Mouse (Mus musculus) midbrain, embryonic 14.5 days (tissue): ENCODE results near the gene 2010111I01Rik. TPM values are rescaled to one million over a fixed set of nuclear protein-coding genes. Genes with fewer than 3 reads are reported as not detected.

Experiments
- ATAC-seq: fragments of 200-750 bp; cut with Nextera tagmentation; 2 replicates; pipeline ENCODE4 v1.8.0; 2017; ENCODE audit warnings: moderate number of reproducible peaks, moderate library complexity; ENCODE audit not compliant: low FRiP score, low TSS enrichment
- DNase-seq: peaks from one replicate; pipeline ENCODE4 v3.0.0-alpha.2; 2015
- H3K27ac ChIP-seq: fragments of 300-500 bp; sonication (generic); replicated peaks from 2 replicates; pipeline ENCODE4 v1.5.1; 2014; ENCODE audit warnings: mild to moderate bottlenecking, low read depth, low read length, moderate library complexity
- H3K27me3 ChIP-seq: fragments of 300-500 bp; sonication (generic); 2 replicates; pipeline ENCODE4 v1.6.1; 2014; ENCODE audit warnings: low read length, control low read depth, mixed read lengths; ENCODE audit not compliant: control insufficient read depth, insufficient read depth
- H3K36me3 ChIP-seq: fragments of 300-500 bp; sonication (generic); 2 replicates; pipeline ENCODE4 v1.6.1; 2014; ENCODE audit warnings: low read length, control low read depth; ENCODE audit not compliant: control insufficient read depth, insufficient read depth
- H3K4me1 ChIP-seq: fragments of 300-500 bp; sonication (generic); 2 replicates; pipeline ENCODE4 v1.6.1; 2014; ENCODE audit warnings: mild to moderate bottlenecking, antibody characterized with exemption, low read length, control low read depth; ENCODE audit not compliant: control insufficient read depth, insufficient read depth
- H3K4me2 ChIP-seq: fragments of 300-500 bp; sonication (generic); 2 replicates; pipeline ENCODE4 v1.6.1; 2014; ENCODE audit warnings: mild to moderate bottlenecking, low read length, moderate library complexity
- H3K4me3 ChIP-seq: fragments of 300-500 bp; sonication (generic); replicated peaks from 2 replicates; pipeline ENCODE4 v1.5.1; 2014; ENCODE audit warnings: low read depth, low read length
- H3K9ac ChIP-seq: fragments of 300-500 bp; sonication (generic); replicated peaks from 2 replicates; pipeline ENCODE4 v1.6.1; 2014; ENCODE audit warnings: mild to moderate bottlenecking, low read length, moderate library complexity
- H3K9me3 ChIP-seq: fragments of 300-500 bp; sonication (generic); 2 replicates; pipeline ENCODE4 v1.6.1; 2016; ENCODE audit warnings: low read length, control low read depth, mixed read lengths; ENCODE audit not compliant: control insufficient read depth
- WGBS: fragments of 180-500 bp; shearing (Covaris S2); extraction: QIAGEN DNeasy Blood & Tissue Kit; methylation state at CpG from one replicate; pipeline ENCODE4 v1.1.7; 2014; 5-methylcytosine and 5-hydroxymethylcytosine counted together
- polyA plus RNA-seq: library from polyadenylated mRNA; unstranded; fragments of >200 nt; fragmentation: Nextera tagmentation; extraction: Ambion mirVana; gene quantifications from 2 replicates; pipeline ENCODE4 v1.2.1, GENCODE M21; 2014

The 2010111I01Rik gene
- polyA plus RNA-seq, 1 experiment from 2014 or later: 32.0 TPM

GRCm38 (mm10) chr13:63286483-63287102 is 321.9 kb downstream of the 2010111I01Rik start:
- Histone ChIP-seq H3K9me3 (no peaks in the 10 kb centered on the region), H3K36me3 (peaks cover 23% of the 10 kb centered on the region), H3K9ac (no peak overlapping the region), H3K27me3 (no peaks in the 10 kb centered on the region), H3K4me3 (no peak overlapping the region), H3K4me2 (no peak overlapping the region), H3K27ac (no peak overlapping the region), H3K4me1 (no peaks in the 10 kb centered on the region)
- ATAC-seq: no peak
- no peak for DNase-seq
- 85% methylated on average over 11 of the region's 11 CpGs for WGBS

GRCm38 (mm10) chr13:63289152-63289551 is 324.5 kb downstream of the 2010111I01Rik start:
- 64% methylated on average over 4 of the region's 4 CpGs for WGBS
- no peak for DNase-seq
- Histone ChIP-seq H3K27me3 (0 out of 2 replicates have a peak, but pooled peaks cover 2% of the 10 kb centered on the region), H3K4me1 (peaks cover 1% of the 10 kb centered on the region; the same call in 1 of the 2 replicates), H3K27ac (no peak overlapping the region), H3K36me3 (0 out of 2 replicates have a peak, but pooled peaks cover 10% of the 10 kb centered on the region), H3K9me3 (no peaks in the 10 kb centered on the region), H3K4me3 (no peak overlapping the region), H3K9ac (no peak overlapping the region), H3K4me2 (no peak overlapping the region)
- no peak for ATAC-seq

- no peak for ATAC-seq
- Histone ChIP-seq H3K4me1 (peaks cover 6% of the 10 kb centered on the region; the same call in 1 of the 2 replicates), H3K9ac (no peak overlapping the region), H3K27ac (no peak overlapping the region), H3K36me3 (0 out of 2 replicates have a peak, but pooled peaks cover 10% of the 10 kb centered on the region), H3K27me3 (0 out of 2 replicates have a peak, but pooled peaks cover 2% of the 10 kb centered on the region), H3K9me3 (no peaks in the 10 kb centered on the region), H3K4me3 (no peak overlapping the region), H3K4me2 (no peak overlapping the region)
- 59% methylated on average over 5 of the region's 5 CpGs for WGBS
- peak; percentile 34 for DNase-seq
Measured at GRCm38 (mm10) chr13:63289687-63290086, 325.0 kb downstream of the 2010111I01Rik start.

DNA sequence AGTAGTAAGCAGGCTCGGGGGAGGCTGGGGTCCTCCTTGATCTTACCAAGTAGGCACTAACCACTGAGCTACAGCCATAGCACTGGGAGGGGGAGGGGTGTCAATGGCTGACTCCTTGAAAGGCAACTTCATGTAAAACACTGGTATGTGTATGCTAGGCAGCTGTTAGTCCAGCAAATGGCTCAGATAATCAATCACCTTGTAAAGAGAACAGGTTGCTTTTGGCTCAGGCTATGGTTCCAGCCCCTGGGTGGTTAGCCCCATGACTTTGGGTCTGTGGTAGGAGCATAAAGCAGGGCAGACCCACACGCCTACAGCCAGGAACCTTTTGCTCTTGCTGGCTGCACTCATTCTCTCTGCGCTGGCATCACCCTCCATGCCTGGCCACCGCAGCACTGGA is 325.4 kb downstream of the 2010111I01Rik start:
- Histone ChIP-seq H3K9me3 (no peaks in the 10 kb centered on the region), H3K27ac (no peak overlapping the region), H3K36me3 (0 out of 2 replicates have a peak, but pooled peaks cover 7% of the 10 kb centered on the region), H3K4me3 (no peak overlapping the region), H3K4me1 (peaks cover 11% of the 10 kb centered on the region; the same call in 1 of the 2 replicates), H3K9ac (no peak overlapping the region), H3K4me2 (no peak overlapping the region), H3K27me3 (0 out of 2 replicates have a peak, but pooled peaks cover 2% of the 10 kb centered on the region)
- DNase-seq: no peak
- ATAC-seq: no peak
- WGBS: 95% methylated on average over 4 of the region's 4 CpGs

DNA sequence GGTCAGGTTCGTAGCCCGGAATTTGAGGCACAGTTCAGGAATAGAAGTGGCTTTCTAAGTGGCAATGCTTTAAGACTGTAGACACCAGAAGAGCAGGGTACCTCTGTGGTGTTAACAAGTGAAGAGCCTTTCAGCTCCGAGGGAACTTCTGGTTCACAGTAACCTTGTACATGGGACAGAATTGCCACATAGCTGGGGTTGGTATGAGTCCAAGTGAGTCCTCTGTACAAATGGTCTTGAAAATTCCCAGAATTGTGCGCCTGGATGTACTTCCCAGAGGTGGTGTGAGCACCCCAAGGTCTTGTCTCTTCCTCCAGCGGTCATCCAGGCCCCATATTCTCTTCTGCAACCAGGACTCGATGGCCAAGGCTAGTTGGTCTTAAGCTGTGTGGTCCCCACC is 326.3 kb downstream of the 2010111I01Rik start:
- H3K4me3 ChIP-seq: no peak overlapping the region
- DNase-seq (no peak), ATAC-seq (no peak)
- H3K9me3 ChIP-seq: no peaks in the 10 kb centered on the region
- no peak overlapping the region for H3K27ac ChIP-seq
- 0 out of 2 replicates have a peak, but pooled peaks cover 5% of the 10 kb centered on the region for H3K36me3 ChIP-seq
- peaks cover 13% of the 10 kb centered on the region; the same call in 1 of the 2 replicates for H3K4me1 ChIP-seq
- 0 out of 2 replicates have a peak, but pooled peaks cover 2% of the 10 kb centered on the region for H3K27me3 ChIP-seq
- H3K4me2 ChIP-seq: no peak overlapping the region
- 95% methylated on average over 6 of the region's 6 CpGs for WGBS
- no peak overlapping the region for H3K9ac ChIP-seq

DNA sequence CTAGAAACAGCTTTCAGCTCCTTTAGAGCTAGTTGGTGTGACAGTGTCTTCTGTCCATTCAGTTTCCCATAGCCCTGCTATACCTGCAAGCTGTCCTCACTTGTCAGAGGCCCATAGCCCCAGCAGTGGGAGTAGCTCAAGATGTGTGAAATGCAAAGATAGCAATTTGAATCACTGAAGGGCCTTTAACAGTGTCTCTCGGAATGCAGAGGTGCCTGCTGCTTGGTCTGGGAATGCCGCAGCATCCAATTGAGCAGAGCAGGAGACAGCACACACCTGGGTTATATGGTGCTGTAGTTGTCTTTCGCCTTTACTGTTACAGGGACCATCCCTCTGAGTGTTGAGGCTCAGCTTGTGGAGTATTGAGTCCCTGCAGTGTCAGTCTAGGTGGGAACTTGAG is 329.0 kb downstream of the 2010111I01Rik start:
- Histone ChIP-seq H3K27ac (no peak overlapping the region), H3K4me2 (no peak overlapping the region), H3K9me3 (no peaks in the 10 kb centered on the region), H3K36me3 (peaks cover 14% of the 10 kb centered on the region; the same call in 1 of the 2 replicates), H3K9ac (no peak overlapping the region), H3K27me3 (0 out of 2 replicates have a peak, but pooled peaks cover 2% of the 10 kb centered on the region), H3K4me1 (peaks cover 13% of the 10 kb centered on the region; the same call in 1 of the 2 replicates), H3K4me3 (no peak overlapping the region)
- ATAC-seq (no peak), DNase-seq (no peak)
- 61% methylated on average over 3 of the region's 3 CpGs for WGBS

DNA sequence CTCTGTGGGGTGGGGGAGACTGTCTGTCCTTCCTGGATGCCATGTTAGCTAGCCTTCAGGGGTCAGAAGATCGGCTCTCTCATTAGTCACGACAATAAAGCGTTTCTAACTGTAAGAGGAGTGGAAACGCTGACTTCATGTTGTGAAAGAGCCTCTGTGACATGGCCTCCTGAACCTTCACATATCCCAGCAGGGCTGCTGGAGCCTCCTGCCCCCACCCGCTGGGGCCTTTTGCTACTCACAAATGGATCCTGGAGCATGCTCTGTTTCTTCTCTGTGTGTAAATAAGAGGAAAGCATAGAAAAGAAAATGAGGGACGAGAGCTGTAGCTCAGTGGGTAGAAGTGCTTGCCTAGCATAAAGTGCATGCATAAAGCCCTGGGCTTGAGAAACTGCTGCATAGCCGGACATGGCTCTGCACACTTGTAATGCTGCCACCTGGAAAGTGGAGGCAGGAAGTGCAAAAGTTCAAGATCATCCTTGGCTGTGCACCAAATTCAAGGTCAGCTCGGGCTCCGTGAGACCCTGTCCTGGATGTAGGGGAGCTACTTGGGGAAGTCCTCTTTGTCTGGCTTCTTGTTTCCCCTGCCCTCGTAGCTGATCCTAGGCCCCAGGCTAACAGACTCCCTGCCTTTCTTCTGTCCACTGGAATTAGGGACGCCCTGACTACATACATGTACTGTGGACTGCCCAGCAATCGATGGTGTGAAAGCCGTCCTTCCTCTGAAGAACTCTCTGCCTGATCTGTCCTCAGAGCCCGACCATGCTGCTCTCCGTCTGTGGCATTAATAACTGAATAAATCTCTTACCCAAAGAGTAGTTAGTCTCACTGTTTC is 329.9 kb downstream of the 2010111I01Rik start:
- Histone ChIP-seq H3K9me3 (no peaks in the 10 kb centered on the region), H3K27ac (peak overlapping the region; percentile 5; the same call in 1 of the 2 replicates), H3K4me1 (peaks cover 13% of the 10 kb centered on the region; the same call in 1 of the 2 replicates), H3K36me3 (peaks cover 20% of the 10 kb centered on the region; the same call in 1 of the 2 replicates), H3K27me3 (0 out of 2 replicates have a peak, but pooled peaks cover 2% of the 10 kb centered on the region), H3K4me2 (no peak overlapping the region), H3K9ac (no peak overlapping the region), H3K4me3 (no peak overlapping the region)
- no peak for ATAC-seq
- DNase-seq: peak; percentile 47
- 21% methylated on average over 15 of the region's 15 CpGs for WGBS

- H3K9ac ChIP-seq: no peak overlapping the region
- H3K27me3 ChIP-seq: 0 out of 2 replicates have a peak, but pooled peaks cover 2% of the 10 kb centered on the region
- H3K27ac ChIP-seq: no peak overlapping the region
- H3K4me1 ChIP-seq: peaks cover 13% of the 10 kb centered on the region; the same call in 1 of the 2 replicates
- no peaks in the 10 kb centered on the region for H3K9me3 ChIP-seq
- H3K4me2 ChIP-seq: no peak overlapping the region
- no peak for ATAC-seq
- WGBS: 90% methylated on average over 11 of the region's 11 CpGs
- no peak overlapping the region for H3K4me3 ChIP-seq
- H3K36me3 ChIP-seq: peaks cover 22% of the 10 kb centered on the region; the same call in 1 of the 2 replicates
- no peak for DNase-seq
Measured at GRCm38 (mm10) chr13:63296300-63296699, 331.6 kb downstream of the 2010111I01Rik start.
